Mouse (Mus musculus) heart, adult 2 months (tissue): Measurements from ENCODE around the gene Mest. TPM values are rescaled to one million over a fixed set of nuclear protein-coding genes. Genes with fewer than 3 reads are reported as not detected.

Source experiments
- DNase-seq, 2 experiments: peaks; one replicate each; pipeline ENCODE4 v3.0.0; 2021
- H3K27ac ChIP-seq: fragments of 200-600 bp; 2 replicates; pipeline ENCODE4 v1.8.1; 2022
- H3K27me3 ChIP-seq: fragments of 200-500 bp; 2 replicates; pipeline ENCODE4 v1.6.1; 2012; ENCODE audit warnings: mild to moderate bottlenecking, low read length, inconsistent platforms, mixed read lengths; ENCODE audit not compliant: control insufficient read depth, insufficient read depth
- H3K36me3 ChIP-seq: fragments of 200-500 bp; 2 replicates; pipeline ENCODE4 v1.6.1; 2012; ENCODE audit warnings: low read length, inconsistent platforms; ENCODE audit not compliant: control insufficient read depth, insufficient read depth
- H3K4me1 ChIP-seq: fragments of 200-500 bp; 2 replicates; pipeline ENCODE4 v1.6.1; 2011; ENCODE audit warnings: low read length; ENCODE audit not compliant: control insufficient read depth, insufficient read depth
- H3K4me3 ChIP-seq: fragments of 200-600 bp; 2 replicates; pipeline ENCODE4 v1.8.1; 2022
- H3K79me2 ChIP-seq: fragments of 200-500 bp; replicated peaks from 2 replicates; pipeline ENCODE4 v1.6.1; 2012; ENCODE audit warnings: mild to moderate bottlenecking, inconsistent platforms, low read length, moderate library complexity, mixed read lengths; ENCODE audit not compliant: control insufficient read depth, insufficient read depth
- H3K9ac ChIP-seq: fragments of 200-500 bp; 2 replicates; pipeline ENCODE4 v1.6.1; 2012; ENCODE audit warnings: low read depth, mild to moderate bottlenecking, control low read depth, inconsistent platforms, low read length, mixed read lengths
- CTCF ChIP-seq: fragments of 200-600 bp; IDR thresholded peaks from 2 replicates; pipeline ENCODE4 v1.8.1; 2022; ENCODE audit warnings: antibody characterized with exemption, mild to moderate bottlenecking, moderate library complexity
- EP300 ChIP-seq: fragments of 200-500 bp; IDR thresholded peaks from 2 replicates; pipeline ENCODE4 v1.6.1; 2011; ENCODE audit warnings: low read depth, low read length, control low read depth; ENCODE audit not compliant: insufficient read depth
- POLR2A ChIP-seq: fragments of 200-500 bp; IDR thresholded peaks from 2 replicates; pipeline ENCODE4 v1.6.1; 2011; ENCODE audit warnings: mild to moderate bottlenecking, low read depth, low read length, control low read depth; ENCODE audit not compliant: insufficient read depth
- WGBS: fragments of 180-500 bp; shearing (Covaris S2); methylation state at CpG from one replicate; pipeline ENCODE4 v1.1.7; 2018; 5-methylcytosine and 5-hydroxymethylcytosine counted together
- intact Hi-C: fragments of 180-260 bp; cut with DNase I; formaldehyde crosslinking; loops from one replicate; pipeline ENCODE4 v1.15.1; 2025
- polyA plus RNA-seq: library from polyadenylated mRNA; depleted of rRNA; stranded (reverse); fragments of >200 nt; gene quantifications from 2 replicates; pipeline ENCODE4 v1.2.3, GENCODE M21; 2012
- total RNA-seq, 2 experiments: library from RNA; stranded (reverse); gene quantifications; 2 replicates each; pipeline ENCODE4 v1.2.3; 2021

Gene Mest
- total and polyA plus RNA-seq, 3 experiments = 6.2 to 28.1 (median 8.3) TPM

DNA sequence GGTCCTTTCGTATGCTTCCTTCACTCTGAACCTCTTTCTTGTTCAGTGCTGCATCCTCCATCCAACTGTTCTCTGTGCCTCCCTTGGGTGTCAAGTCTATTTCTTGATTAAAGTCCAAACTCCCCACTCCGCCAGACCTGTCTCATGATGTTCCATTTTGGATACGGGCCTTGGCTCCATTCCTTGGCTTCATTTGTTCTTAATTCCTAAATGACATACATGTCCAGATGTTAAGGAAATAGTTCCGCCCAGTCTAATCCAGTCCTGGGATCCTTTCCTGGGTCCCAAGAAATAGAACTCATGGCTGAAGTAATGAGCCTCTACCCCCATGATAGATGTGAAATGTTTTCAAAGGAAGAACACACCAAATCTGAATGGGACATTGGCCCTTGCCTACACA is 25.3 kb upstream of the Mest start:
- H3K27ac ChIP-seq = no peak overlapping the region

DNA sequence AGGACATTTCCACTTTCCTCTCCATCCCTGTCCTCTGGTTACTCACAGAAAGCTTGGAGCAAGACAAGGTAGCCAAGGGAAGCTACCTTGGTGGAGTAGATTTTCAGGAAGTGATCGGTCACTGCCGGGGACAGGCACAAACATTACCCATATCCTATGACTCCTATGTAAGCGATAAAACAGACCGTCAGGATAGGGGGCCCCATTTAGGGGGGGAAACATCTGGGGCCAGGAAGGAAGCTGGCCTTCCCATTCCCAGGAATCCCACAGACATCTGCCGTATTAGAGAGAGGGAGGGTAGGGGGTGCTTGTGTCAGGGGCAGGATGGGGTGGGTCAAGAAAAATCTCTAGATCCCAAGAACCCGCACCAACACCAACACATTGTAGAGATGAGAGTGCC is 23.2 kb upstream of the Mest start:
- peak overlapping the region; percentile 30 for H3K27ac ChIP-seq
- no peak overlapping the region for H3K4me3 ChIP-seq
- intact Hi-C loops = loop anchor here (2.0 kb wide), 1 partner anchor 47 kb away; no protein-coding TSS in a partner anchor
- 0 out of 2 replicates have a peak, but pooled peaks have one; percentile 25 for TF ChIP-seq POLR2A
- no peak for TF ChIP-seq CTCF
- peak; percentile 57; the same call in 1 of the 2 replicates for TF ChIP-seq EP300
- H3K27me3 ChIP-seq = no peaks in the 10 kb centered on the region
- WGBS = 43% methylated on average over 6 of the region's 6 CpGs
- H3K36me3 ChIP-seq = no peaks in the 10 kb centered on the region
- peak; percentile 35 to 52 for DNase-seq
- no peaks in the 10 kb centered on the region for H3K79me2 ChIP-seq
- H3K4me1 ChIP-seq = peaks cover 9% of the 10 kb centered on the region
- H3K9ac ChIP-seq = no peak overlapping the region; the same call in 1 of the 2 replicates

More for the DNA sequence above, 25.3 kb upstream of the Mest start:
- no peak overlapping the region for H3K4me3 ChIP-seq
- H3K36me3 ChIP-seq = no peaks in the 10 kb centered on the region
- TF ChIP-seq POLR2A = no peak
- no peak for TF ChIP-seq EP300
- no peaks in the 10 kb centered on the region for H3K79me2 ChIP-seq
- no peaks in the 10 kb centered on the region for H3K27me3 ChIP-seq
- DNase-seq = no peak
- no peak overlapping the region for H3K9ac ChIP-seq
- WGBS = 56% methylated on average over 4 of the region's 4 CpGs
- peaks cover 9% of the 10 kb centered on the region for H3K4me1 ChIP-seq
- intact Hi-C loops = loop anchor here (10.0 kb wide), 1 partner anchor 1423 kb away; the partner anchor contains the start of genes Fam71f2 and Hilpda

DNA sequence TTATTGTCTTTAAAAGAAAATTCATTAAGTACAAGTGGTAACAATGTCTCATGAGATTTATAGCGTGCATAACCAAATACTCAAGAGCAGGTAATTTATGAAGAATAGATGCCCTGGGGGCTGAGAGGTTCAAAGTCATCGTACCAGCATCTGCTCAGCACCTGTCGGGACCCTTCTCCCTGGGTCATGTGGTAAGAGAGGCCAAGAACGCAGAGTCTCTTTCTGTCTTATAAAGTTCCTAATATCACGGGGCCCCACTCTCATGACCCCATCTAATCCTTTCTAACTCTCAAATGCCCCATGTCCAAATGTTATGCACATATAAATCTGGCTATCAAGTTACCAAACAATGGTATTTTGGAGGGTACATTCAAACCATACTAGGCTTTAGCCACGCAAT is 20.5 kb upstream of the Mest start:
- no peak overlapping the region for H3K27ac ChIP-seq
- H3K4me1 ChIP-seq = peaks cover 9% of the 10 kb centered on the region
- TF ChIP-seq EP300 (no peak), CTCF (no peak), POLR2A (no peak)
- H3K4me3 ChIP-seq = no peak overlapping the region
- WGBS = 96% methylated on average over 6 of the region's 6 CpGs
- no peaks in the 10 kb centered on the region for H3K79me2 ChIP-seq
- H3K27me3 ChIP-seq = no peaks in the 10 kb centered on the region
- no peak overlapping the region for H3K9ac ChIP-seq
- DNase-seq = no peak
- no peaks in the 10 kb centered on the region for H3K36me3 ChIP-seq
- intact Hi-C loops = no loop called here

DNA sequence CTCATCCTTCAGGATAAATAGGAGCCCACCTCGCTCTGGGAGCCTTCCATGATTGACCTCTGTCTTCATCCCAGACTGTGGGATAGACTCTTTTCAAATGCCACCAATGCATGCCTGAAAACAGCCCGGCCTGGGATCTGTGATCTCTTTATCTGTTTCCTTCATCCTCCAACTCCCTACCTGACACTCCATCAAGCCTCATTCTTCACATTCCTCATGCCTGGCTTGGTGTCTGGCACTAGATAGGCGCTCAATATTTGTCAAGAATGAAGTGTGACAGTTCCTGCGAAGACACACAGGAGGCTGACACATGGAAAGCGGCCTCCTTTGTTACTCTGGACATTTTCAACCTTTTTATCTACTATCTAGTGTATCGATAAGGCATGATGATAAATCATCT is 19.9 kb upstream of the Mest start:
- DNase-seq = no peak
- Histone ChIP-seq H3K27ac (no peak overlapping the region), H3K36me3 (no peaks in the 10 kb centered on the region), H3K4me3 (no peak overlapping the region), H3K27me3 (no peaks in the 10 kb centered on the region), H3K9ac (no peak overlapping the region), H3K4me1 (peaks cover 9% of the 10 kb centered on the region), H3K79me2 (no peaks in the 10 kb centered on the region)
- 68% methylated on average over 6 of the region's 6 CpGs for WGBS
- no peak for TF ChIP-seq CTCF
- TF ChIP-seq EP300 = no peak
- no peak for TF ChIP-seq POLR2A
- intact Hi-C loops = no loop called here

DNA sequence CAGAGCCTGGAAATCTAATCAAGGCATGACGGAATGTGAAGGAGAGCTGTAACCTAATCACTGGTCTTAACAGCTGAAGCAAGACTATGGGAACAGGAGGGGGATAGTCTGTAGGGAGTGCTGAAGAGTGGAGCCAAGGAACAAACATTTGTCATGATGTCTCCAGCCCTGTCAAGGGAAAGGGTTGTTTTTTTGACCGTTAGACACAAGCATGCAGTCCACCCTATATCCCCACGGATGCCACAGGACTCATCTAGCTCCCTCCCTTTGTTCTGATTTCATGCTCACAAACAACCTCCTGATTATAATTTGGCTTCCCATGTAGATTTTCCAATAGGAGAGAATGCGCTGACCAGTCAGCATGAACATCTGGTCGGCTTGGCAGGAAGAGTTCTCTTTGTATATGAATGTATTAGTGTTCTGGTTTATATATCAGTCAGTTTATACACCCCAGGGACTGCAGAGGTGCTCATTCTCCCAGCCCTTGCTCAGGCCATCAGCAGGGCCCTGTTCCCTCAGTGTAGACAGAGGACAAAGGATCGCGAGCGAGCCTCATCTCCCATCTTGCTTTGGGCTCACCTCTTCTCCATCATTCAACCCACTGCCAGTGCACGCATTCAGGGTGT is 19.3 kb upstream of the Mest start:
- Histone ChIP-seq H3K4me3 (no peak overlapping the region), H3K79me2 (no peaks in the 10 kb centered on the region), H3K4me1 (peaks cover 9% of the 10 kb centered on the region), H3K27me3 (no peaks in the 10 kb centered on the region), H3K9ac (no peak overlapping the region), H3K27ac (no peak overlapping the region), H3K36me3 (no peaks in the 10 kb centered on the region)
- 41% methylated on average over 9 of the region's 9 CpGs for WGBS
- TF ChIP-seq EP300 (no peak), CTCF (no peak), POLR2A (no peak)
- DNase-seq = no peak
- intact Hi-C loops = no loop called here

GRCm38 (mm10) chr6:30709115-30709514 is 14.2 kb upstream of the Mest start:
- DNase-seq = no peak
- H3K4me1 ChIP-seq = peaks cover 2% of the 10 kb centered on the region
- no peak for TF ChIP-seq CTCF
- 68% methylated on average over 6 of the region's 6 CpGs for WGBS
- no peaks in the 10 kb centered on the region for H3K27me3 ChIP-seq
- intact Hi-C loops = no loop called here
- H3K9ac ChIP-seq = no peak overlapping the region
- H3K4me3 ChIP-seq = no peak overlapping the region
- H3K27ac ChIP-seq = no peak overlapping the region
- H3K36me3 ChIP-seq = no peaks in the 10 kb centered on the region
- H3K79me2 ChIP-seq = no peaks in the 10 kb centered on the region
